Mouse (Mus musculus): Measurements from ENCODE around the gene Fam207a.

DNA sequence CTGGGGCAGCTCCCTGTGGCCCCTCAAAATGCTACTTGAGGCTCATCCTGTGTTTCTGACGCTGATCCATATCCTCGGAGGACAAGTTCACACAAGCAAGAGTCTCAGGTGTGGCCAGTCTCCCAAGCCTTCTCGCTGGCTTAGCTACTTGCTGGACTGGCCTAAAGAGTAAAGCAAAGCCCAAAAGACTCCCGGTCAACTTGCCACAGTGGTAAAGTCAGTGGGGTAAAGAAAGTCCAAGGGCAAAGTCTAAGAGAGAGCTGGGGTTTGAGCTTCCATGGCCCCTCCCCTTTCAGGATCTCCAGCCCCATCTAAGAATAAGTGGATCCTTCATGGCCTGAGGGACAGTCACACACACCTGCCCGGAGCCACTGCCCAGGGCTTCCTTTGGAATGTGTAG, 36.6 kb upstream of the Fam207a start:
- no peak for TF ChIP-seq GATA1 (IDR thresholded peaks at IDR 0.05; ENCODE audit: borderline replicate concordance, low read length)
- TF ChIP-seq FLI1 (IDR thresholded peaks at IDR 0.05; ENCODE audit: low read length): no peak

All from megakaryocyte, embryonic 14.5 days (primary cell).